Mouse (Mus musculus): Measurements from ENCODE around the gene Tubgcp3.
"Not testable (repeated sequence)": the region's sequence is repeated elsewhere in the genome, so short reads cannot be mapped to it uniquely, and the experiment has no call there.

GRCm38 (mm10) chr8:12666530-12666929 is 5.5 kb downstream of the Tubgcp3 start:
- not testable (repeated sequence) for TF ChIP-seq POLR2A (IDR thresholded peaks at IDR 0.05; ENCODE audit: extremely low read depth, insufficient read depth, low read length); CTCF (IDR thresholded peaks at IDR 0.05; ENCODE audit: low read depth, low read length)
